Mouse (Mus musculus): ENCODE measurements around the gene Hist2h3c2. TPM values are rescaled to one million over a fixed set of nuclear protein-coding genes. Genes with fewer than 3 reads are reported as not detected.
A peak's percentile ranks its signal among the peaks of the same experiment; 100 is the strongest.
"Not testable (repeated sequence)": the region's sequence is repeated elsewhere in the genome, so short reads cannot be mapped to it uniquely, and the experiment has no call there.

The Hist2h3c2 gene
- polyA plus RNA-seq, 1 experiment from 2014 or later = 6.7 TPM

DNA sequence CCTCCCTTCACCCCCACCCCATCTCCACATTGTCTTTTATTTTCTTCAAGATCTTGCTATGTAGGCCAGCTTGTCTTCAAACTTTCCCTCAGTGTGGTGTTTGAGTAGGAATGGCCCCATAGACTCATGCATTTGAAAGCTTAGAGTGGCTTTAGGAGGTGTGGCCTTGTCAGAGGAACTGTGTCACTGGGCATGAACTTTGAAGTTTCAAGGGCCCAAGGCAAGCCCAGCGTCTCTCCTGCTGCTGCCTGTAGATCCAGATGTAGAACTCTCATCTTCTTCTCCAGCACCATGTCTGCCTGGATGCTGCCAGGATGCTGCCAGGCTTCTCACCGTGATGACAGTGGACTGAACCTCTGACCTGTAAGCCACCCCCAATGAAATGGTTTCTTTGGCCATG, 10.1 kb downstream of the Hist2h3c2 start:
- Histone ChIP-seq H3K4me1 (peaks cover 13% of the 10 kb centered on the region), H3K27ac (replicated peaks) (no peak overlapping the region), H3K9ac (replicated peaks) (no peak overlapping the region), H3K27me3 (no peaks in the 10 kb centered on the region), H3K4me3 (no peak overlapping the region), H3K4me2 (replicated peaks) (no peak overlapping the region), H3K36me3 (no peaks in the 10 kb centered on the region), H3K9me3 (no peaks in the 10 kb centered on the region)
- WGBS = 72% methylated on average over 2 of the region's 2 CpGs
- no peak for ATAC-seq (replicated peaks)

DNA sequence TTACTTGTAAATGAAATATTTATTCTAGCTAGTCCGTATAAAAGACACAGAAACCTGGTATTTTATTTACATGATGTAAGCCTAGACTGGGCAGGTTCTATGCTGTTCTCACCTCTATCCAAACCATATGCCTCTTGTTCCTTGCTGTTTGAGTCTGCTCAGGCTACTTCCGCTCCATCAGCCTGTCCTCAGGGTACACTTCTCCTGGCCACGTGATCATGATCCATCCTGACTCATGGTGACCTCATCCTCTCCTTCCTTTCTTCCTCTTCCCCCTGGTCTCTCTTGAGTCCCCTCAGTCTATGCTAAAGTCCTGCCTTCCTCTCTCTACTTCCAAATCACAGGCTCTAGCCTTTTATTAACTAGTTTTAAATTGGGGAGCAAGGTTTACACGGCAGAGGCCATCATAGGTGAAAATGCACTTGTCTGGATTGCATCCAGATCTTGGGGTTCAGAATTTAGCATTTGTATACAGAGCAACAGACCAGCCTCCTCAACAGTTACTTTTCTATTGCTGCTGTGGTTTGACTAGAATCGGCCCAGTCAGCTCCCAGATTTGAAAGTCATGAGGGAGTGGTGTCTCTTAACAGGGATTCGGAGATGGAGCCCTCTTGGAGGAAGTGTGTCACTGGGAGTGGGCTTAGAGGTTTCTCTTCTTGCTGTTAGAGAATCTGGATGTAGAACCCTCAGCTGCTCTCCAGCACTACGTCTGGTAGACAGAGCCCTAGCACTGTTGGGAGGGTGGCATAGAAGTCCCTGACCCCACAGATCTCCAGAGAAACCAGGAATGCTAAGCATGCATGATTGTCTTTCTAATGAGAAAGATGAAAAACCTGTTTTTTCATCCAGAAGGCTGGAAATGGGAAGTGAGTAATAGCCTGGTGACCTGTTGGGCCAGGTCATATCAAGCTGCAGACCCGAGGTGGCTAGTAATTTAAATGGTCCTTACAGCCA, 12.0 kb downstream of the Hist2h3c2 start:
- Histone ChIP-seq H3K27ac (replicated peaks) (no peak overlapping the region), H3K4me1 (peaks cover 30% of the 10 kb centered on the region), H3K4me3 (no peak overlapping the region), H3K9ac (replicated peaks) (no peak overlapping the region), H3K36me3 (no peaks in the 10 kb centered on the region), H3K4me2 (replicated peaks) (no peak overlapping the region), H3K9me3 (no peaks in the 10 kb centered on the region), H3K27me3 (no peaks in the 10 kb centered on the region)
- WGBS = 71% methylated on average over 8 of the region's 8 CpGs
- no peak for ATAC-seq (replicated peaks)

DNA sequence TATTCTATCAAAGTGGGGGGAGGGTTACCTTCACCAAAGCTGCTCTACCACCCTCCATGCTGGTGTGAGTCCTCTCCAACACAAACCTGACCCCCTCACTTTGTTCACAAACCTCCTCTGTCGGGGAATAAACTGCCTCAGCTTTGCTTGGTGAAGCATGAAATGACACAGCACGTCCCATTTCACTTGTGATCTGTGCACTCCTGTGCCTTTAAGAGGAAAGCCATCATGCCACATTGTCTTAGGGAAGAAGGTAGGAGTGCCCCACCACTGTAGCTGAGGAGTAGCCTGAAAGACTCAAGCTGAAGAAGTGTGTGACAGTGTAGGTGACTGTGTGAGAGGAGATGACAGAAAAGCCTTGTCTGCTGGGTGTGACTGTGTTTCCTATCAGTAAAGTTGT, 13.5 kb downstream of the Hist2h3c2 start:
- H3K27me3 ChIP-seq = no peaks in the 10 kb centered on the region
- H3K27ac ChIP-seq (replicated peaks) = no peak overlapping the region
- H3K9ac ChIP-seq (replicated peaks) = no peak overlapping the region
- no peak for ATAC-seq (replicated peaks)
- no peaks in the 10 kb centered on the region for H3K36me3 ChIP-seq
- H3K9me3 ChIP-seq = no peaks in the 10 kb centered on the region
- peaks cover 41% of the 10 kb centered on the region for H3K4me1 ChIP-seq
- no peak overlapping the region for H3K4me3 ChIP-seq
- H3K4me2 ChIP-seq (replicated peaks) = no peak overlapping the region
- 15% methylated on average over 2 of the region's 2 CpGs for WGBS

DNA sequence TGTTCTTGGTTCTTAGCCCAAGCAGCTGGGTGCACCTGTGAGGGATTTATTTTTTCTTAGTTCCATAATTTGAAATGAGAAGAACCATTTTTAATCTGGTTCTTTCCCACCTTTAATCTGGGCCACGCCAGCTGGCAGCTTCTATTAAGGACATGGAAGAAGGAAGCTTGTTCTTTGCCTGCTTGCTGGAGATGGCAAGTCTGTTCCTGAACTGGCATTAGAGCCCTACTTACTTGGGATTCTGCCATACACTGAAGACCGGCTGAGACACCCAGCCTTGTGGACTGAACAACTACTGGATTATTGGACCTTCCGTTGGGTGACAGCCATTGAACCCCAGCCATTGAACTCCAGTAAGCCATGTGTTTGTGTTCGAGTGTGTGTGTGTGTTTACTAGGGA, 16.2 kb downstream of the Hist2h3c2 start:
- Histone ChIP-seq H3K9ac (replicated peaks) (no peak overlapping the region), H3K4me2 (replicated peaks) (peak overlapping the region; percentile 89; the same call in 1 of the 2 replicates), H3K27ac (replicated peaks) (no peak overlapping the region), H3K27me3 (no peaks in the 10 kb centered on the region), H3K9me3 (no peaks in the 10 kb centered on the region), H3K36me3 (no peaks in the 10 kb centered on the region), H3K4me3 (no peak overlapping the region), H3K4me1 (peaks cover 50% of the 10 kb centered on the region)
- no peak for ATAC-seq (replicated peaks)
- 77% methylated on average over 4 of the region's 4 CpGs for WGBS

DNA sequence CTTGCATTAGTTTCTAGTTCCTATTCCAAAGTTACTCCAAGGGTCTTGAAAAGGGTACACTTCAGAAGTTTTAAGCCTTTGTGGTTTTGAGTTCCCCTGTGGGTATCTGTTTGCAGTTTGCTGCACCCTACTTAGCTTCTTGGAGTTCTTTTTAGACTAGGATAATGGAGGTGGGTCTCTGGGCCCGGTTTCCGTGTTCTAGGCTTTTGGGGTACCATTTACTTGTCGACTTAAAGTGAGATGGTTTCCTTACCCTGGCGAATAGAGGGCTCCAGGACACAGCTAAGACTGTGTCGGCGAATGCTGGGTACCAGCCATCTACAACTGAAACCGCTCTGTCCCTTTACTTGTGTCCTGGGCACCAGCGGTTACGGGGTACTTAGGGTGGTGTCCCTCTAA, 17.3 kb downstream of the Hist2h3c2 start:
- ATAC-seq (replicated peaks) = no peak

DNA sequence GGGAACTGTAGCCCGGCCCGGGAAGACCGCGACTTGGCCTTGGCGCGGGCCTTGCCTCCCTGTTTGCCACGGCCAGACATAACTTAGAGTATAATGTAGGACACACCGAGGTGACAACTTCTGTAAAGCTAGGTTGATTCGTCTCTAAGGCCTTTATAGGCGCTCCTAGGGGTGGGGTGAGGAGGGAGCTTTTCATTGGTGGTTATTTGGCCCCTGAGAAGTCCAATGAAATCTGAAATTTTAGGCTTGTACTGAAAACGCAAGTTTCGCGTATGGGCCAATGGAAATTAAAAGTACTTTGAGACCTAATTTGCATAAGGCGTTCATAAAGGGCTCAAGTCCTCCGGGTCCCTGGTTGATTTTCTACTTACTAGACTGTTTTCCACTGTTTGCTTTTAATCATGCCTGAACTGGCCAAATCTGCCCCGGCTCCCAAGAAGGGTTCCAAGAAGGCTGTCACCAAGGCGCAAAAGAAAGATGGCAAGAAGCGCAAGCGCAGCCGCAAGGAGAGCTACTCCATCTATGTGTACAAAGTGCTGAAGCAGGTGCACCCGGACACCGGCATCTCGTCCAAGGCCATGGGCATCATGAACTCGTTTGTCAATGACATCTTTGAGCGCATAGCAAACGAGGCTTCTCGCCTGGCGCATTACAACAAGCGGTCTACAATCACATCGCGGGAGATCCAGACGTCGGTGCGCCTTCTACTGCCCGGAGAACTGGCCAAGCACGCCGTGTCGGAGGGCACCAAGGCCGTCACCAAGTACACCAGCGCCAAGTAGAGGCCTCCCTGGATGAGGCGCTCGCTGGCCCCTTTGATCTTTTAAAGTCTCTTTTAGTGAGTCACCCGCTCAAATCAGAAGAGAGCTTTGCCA, 17.9 kb downstream of the Hist2h3c2 start, which contains the start of the genes Hist2h2ac and Hist2h2be:
TSS of gene Hist2h2ac (minus strand) at position 116 of the 875 bp plus-strand sequence.
TSS of gene Hist2h2be (plus strand) at position 355 of the 875 bp plus-strand sequence.
- Histone ChIP-seq H3K4me1 (peaks cover 50% of the 10 kb centered on the region), H3K9ac (replicated peaks) (peak within 1 kb of the TSS; percentile 67), H3K4me3 (peak within 1 kb of the TSS; percentile 48), H3K9me3 (no peaks in the 10 kb centered on the region), H3K4me2 (replicated peaks) (peak within 1 kb of the TSS; percentile 89), H3K27ac (replicated peaks) (peak within 1 kb of the TSS; percentile 98), H3K27me3 (no peaks in the 10 kb centered on the region), H3K36me3 (no peaks in the 10 kb centered on the region)
- under 1% methylated on average over 43 of the region's 43 CpGs for WGBS
- peak; percentile 90 for ATAC-seq (replicated peaks)

More for the DNA sequence above, 17.3 kb downstream of the Hist2h3c2 start:
- Histone ChIP-seq H3K36me3 (no peaks in the 10 kb centered on the region), H3K4me3 (peak overlapping the region; percentile 48), H3K9ac (replicated peaks) (peak overlapping the region; percentile 67), H3K27ac (replicated peaks) (peak overlapping the region; percentile 98), H3K4me1 (peaks cover 50% of the 10 kb centered on the region), H3K27me3 (no peaks in the 10 kb centered on the region), H3K9me3 (no peaks in the 10 kb centered on the region), H3K4me2 (replicated peaks) (peak overlapping the region; percentile 89)
- WGBS = 5% methylated on average over 9 of the region's 9 CpGs

DNA sequence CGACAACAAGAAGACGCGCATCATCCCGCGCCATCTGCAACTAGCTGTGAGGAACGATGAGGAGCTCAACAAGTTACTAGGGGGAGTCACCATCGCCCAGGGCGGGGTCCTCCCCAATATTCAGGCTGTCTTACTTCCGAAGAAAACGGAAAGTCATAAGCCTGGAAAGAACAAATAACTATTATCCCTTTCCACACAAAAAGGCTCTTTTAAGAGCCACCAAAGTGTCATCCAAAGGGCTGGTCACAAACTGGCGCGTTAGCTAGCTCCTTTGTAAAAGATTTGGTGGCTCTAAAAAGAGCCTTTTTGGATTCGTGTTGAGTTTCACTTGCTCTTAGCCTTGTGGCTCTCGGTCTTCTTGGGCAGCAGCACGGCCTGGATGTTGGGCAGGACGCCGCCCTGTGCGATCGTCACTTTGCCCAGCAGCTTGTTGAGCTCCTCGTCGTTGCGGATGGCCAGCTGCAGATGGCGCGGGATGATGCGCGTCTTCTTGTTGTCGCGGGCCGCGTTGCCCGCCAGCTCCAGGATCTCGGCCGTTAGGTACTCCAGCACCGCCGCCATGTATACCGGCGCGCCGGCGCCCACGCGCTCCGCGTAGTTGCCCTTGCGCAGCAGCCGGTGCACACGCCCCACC, 18.7 kb downstream of the Hist2h3c2 start:
- ATAC-seq (replicated peaks); H3K36me3 ChIP-seq; H3K9me3 ChIP-seq; H3K27me3 ChIP-seq: not testable (repeated sequence)
- Histone ChIP-seq H3K27ac (replicated peaks) (peak overlapping the region; percentile 98), H3K4me2 (replicated peaks) (peak overlapping the region; percentile 89), H3K4me1 (peaks cover 43% of the 10 kb centered on the region), H3K4me3 (peak overlapping the region; percentile 48), H3K9ac (replicated peaks) (peak overlapping the region; percentile 67)
- under 1% methylated on average over 37 of the region's 47 CpGs for WGBS

DNA sequence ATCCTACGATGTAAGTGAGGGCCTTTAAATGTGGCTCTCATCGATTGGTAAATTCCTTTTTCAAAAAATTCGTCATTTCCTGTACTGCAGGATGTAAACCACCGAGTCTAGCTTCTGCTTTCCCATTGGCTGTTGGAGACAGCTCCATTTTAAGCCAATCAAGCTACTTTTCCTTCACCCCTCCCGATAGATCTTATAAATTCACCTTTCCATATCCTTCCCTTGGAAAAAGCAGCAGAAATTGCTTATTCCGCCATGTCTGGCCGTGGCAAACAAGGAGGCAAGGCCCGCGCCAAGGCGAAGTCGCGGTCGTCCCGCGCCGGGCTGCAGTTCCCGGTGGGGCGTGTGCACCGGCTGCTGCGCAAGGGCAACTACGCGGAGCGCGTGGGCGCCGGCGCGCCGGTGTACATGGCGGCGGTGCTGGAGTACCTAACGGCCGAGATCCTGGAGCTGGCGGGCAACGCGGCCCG, 19.2 kb downstream of the Hist2h3c2 start, which contains the start of the genes Bola1 and Hist2h2ab:
TSS of gene Bola1 (minus strand) at position 49 of the 470 bp plus-strand sequence.
TSS of gene Hist2h2ab (plus strand) at position 205 of the 470 bp plus-strand sequence.
- WGBS = under 1% methylated on average over 37 of the region's 37 CpGs
- H3K27ac ChIP-seq (replicated peaks) = peak within 1 kb of the TSS; percentile 98

DNA sequence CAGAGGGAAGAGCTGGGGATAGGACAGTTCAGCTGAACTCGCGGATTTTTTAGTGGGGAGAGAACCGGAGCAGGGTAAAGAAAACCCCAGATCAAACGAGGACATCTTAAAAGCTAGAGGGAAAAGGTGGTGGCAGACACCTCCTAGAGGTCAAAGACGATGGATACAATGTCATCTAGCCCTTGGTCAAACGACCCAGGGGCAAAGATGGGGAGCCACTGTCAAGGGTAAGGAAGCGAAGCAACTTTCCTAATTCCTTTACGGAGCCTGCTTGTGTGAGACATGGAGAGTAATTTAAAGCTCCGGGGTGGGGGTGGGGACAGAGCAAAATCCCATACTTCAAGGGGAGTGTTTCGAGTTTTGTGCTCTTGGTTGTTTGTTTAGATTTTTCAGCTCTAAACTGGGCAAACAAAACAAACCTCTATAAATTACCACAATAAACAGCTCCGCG, 19.7 kb downstream of the Hist2h3c2 start:
- peak; percentile 30 for ATAC-seq (replicated peaks)
- Histone ChIP-seq H3K27ac (replicated peaks) (peak overlapping the region; percentile 98), H3K36me3 (no peaks in the 10 kb centered on the region), H3K4me3 (peak overlapping the region; percentile 48), H3K27me3 (no peaks in the 10 kb centered on the region), H3K9ac (replicated peaks) (peak overlapping the region; percentile 62), H3K4me1 (peaks cover 41% of the 10 kb centered on the region), H3K9me3 (no peaks in the 10 kb centered on the region), H3K4me2 (replicated peaks) (peak overlapping the region; percentile 89)
- 0% methylated on average over 12 of the region's 12 CpGs for WGBS

More for the DNA sequence above, 19.2 kb downstream of the Hist2h3c2 start, which contains the start of the genes Bola1 and Hist2h2ab:
- Histone ChIP-seq H3K36me3 (no peaks in the 10 kb centered on the region), H3K27me3 (no peaks in the 10 kb centered on the region), H3K9me3 (no peaks in the 10 kb centered on the region), H3K9ac (replicated peaks) (peak within 1 kb of the TSS; percentile 67), H3K4me1 (peaks cover 43% of the 10 kb centered on the region), H3K4me3 (peak within 1 kb of the TSS; percentile 48), H3K4me2 (replicated peaks) (peak within 1 kb of the TSS; percentile 89)
- peak; percentile 89 for ATAC-seq (replicated peaks)

DNA sequence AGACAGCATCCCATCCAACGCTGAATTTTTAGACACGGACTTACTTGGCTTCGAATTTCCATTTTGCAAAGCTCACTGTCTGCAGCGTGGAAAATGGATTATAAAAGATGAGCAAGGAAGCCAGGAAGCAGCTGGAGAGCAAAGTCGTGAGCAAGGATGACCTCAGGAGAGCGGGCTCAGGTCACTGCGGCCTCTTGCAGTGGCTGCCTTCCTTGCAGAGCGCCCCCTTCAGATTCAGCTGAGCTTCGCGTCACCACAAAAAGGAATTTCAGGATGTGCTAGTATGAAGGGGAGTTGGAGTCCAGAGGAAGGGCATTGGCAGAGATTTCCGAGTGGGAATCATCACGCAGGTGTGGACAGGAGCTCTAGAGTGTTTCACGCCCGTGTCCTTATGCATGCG, 29.7 kb downstream of the Hist2h3c2 start:
- 28% methylated on average over 15 of the region's 15 CpGs for WGBS
- no peaks in the 10 kb centered on the region for H3K9me3 ChIP-seq
- H3K4me3 ChIP-seq = no peak overlapping the region

DNA sequence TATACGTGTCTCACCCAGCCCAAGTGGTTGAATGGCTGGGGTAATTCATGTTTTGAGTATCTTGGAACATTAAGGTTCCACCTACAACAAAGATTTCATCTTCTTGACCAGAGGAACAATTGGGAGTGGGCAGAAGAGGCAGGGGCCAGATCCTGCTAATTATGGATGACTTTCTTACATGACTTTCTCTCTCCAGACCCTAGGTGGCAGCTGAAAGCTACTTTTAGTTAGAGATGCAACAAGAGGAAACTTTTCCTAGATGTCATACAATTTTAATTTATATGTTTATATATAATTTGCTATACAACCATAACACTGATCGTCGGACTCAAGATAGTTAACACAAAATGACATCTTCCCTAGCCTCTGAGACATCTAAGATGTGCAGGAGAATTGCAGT, 31.1 kb downstream of the Hist2h3c2 start:
- ATAC-seq (replicated peaks) = no peak
- Histone ChIP-seq H3K9me3 (no peaks in the 10 kb centered on the region), H3K4me2 (replicated peaks) (no peak overlapping the region), H3K4me1 (no peaks in the 10 kb centered on the region), H3K4me3 (no peak overlapping the region), H3K36me3 (no peaks in the 10 kb centered on the region), H3K27me3 (0 out of 2 replicates have a peak, but pooled peaks cover 2% of the 10 kb centered on the region), H3K27ac (replicated peaks) (no peak overlapping the region), H3K9ac (replicated peaks) (no peak overlapping the region)
- 85% methylated on average over 3 of the region's 3 CpGs for WGBS

More for the DNA sequence above, 29.7 kb downstream of the Hist2h3c2 start:
- Histone ChIP-seq H3K4me1 (no peaks in the 10 kb centered on the region), H3K36me3 (no peaks in the 10 kb centered on the region), H3K27me3 (0 out of 2 replicates have a peak, but pooled peaks cover 2% of the 10 kb centered on the region), H3K4me2 (replicated peaks) (no peak overlapping the region), H3K9ac (replicated peaks) (no peak overlapping the region), H3K27ac (replicated peaks) (no peak overlapping the region)
- ATAC-seq (replicated peaks) = no peak
